Mouse (Mus musculus) T-cell, adult 2 months (primary cell): ENCODE data around the gene Canx.
"Not testable (repeated sequence)": the region's sequence is repeated elsewhere in the genome, so short reads cannot be mapped to it uniquely, and the experiment has no call there.

Source experiments
- DNase-seq: peaks from one replicate; pipeline ENCODE4 v3.0.0; 2022; ENCODE audit warnings: low spot score

Gene Canx

GRCm38 (mm10) chr11:50333181-50333580 is 7.7 kb upstream of the Canx start:
- no peak for DNase-seq

- no peak for DNase-seq
These were observed 3.9 kb upstream of the Canx start for GRCm38 (mm10) chr11:50329378-50329777.

GRCm38 (mm10) chr11:50328075-50328625 is 2.7 kb upstream of the Canx start:
- no peak for DNase-seq

- no peak for DNase-seq
These were observed 961 bp upstream of the Canx start for GRCm38 (mm10) chr11:50326302-50326966.

- peak; percentile 4 for DNase-seq
These were observed 562 bp downstream of the Canx start for GRCm38 (mm10) chr11:50324751-50325471.

GRCm38 (mm10) chr11:50323843-50324242 is 1.6 kb downstream of the Canx start:
- no peak for DNase-seq

- no peak for DNase-seq
These were observed 3.1 kb downstream of the Canx start for GRCm38 (mm10) chr11:50322345-50322744.

GRCm38 (mm10) chr11:50321239-50321638 is 4.2 kb downstream of the Canx start:
- no peak for DNase-seq

- not testable (repeated sequence) for DNase-seq
These were observed 6.1 kb downstream of the Canx start for GRCm38 (mm10) chr11:50319343-50319742.

GRCm38 (mm10) chr11:50312803-50313202 is 12.7 kb downstream of the Canx start:
- no peak for DNase-seq

GRCm38 (mm10) chr11:50303406-50303805 is 22.1 kb downstream of the Canx start:
- DNase-seq = no peak

- peak; percentile 98 for DNase-seq
These were observed 33.1 kb downstream of the Canx start, which contains the start of gene Maml1 for GRCm38 (mm10) chr11:50292190-50292855. Maml1 (minus strand) TSS chr11:50292311.

GRCm38 (mm10) chr11:50291321-50292165 is 33.9 kb downstream of the Canx start:
- DNase-seq = peak; percentile 43

- no peak for DNase-seq
These were observed 34.8 kb downstream of the Canx start for GRCm38 (mm10) chr11:50290486-50291225.

- no peak for DNase-seq
These were observed 39.0 kb downstream of the Canx start for GRCm38 (mm10) chr11:50286428-50286827.

GRCm38 (mm10) chr11:50285696-50286095 is 39.8 kb downstream of the Canx start:
- DNase-seq = no peak

- no peak for DNase-seq
These were observed 40.2 kb downstream of the Canx start for GRCm38 (mm10) chr11:50285263-50285662.

GRCm38 (mm10) chr11:50280053-50280452 is 45.4 kb downstream of the Canx start:
- peak; percentile 46 for DNase-seq

GRCm38 (mm10) chr11:50279005-50279404 is 46.5 kb downstream of the Canx start:
- DNase-seq = no peak

GRCm38 (mm10) chr11:50277706-50278105 is 47.8 kb downstream of the Canx start:
- no peak for DNase-seq

GRCm38 (mm10) chr11:50277025-50277424 is 48.4 kb downstream of the Canx start:
- DNase-seq = no peak
